Mouse (Mus musculus): Measurements from ENCODE around the gene Snu13.

Snu13 gene

DNA sequence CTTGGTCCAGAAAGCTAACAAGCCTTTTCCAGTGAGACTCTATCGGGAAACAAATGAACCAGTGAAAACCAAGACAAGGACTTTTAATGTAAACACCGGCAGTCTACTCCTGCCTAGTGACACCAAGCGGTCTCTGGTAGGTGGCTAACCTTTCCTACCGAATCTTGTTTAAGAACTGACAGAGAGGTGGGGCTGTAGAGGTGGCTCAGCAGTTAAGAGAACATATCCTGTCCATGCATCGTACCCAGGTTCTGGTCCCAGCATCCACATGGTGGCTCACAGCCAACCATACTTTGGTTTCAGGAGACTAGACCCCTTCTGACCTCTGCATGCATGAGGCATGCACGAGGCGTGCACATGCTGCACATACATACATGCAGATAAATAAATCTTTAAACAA lies 20.1 kb downstream of the Snu13 start:
- no peak for DNase-seq (ENCODE audit: low read depth, low spot score)

DNA sequence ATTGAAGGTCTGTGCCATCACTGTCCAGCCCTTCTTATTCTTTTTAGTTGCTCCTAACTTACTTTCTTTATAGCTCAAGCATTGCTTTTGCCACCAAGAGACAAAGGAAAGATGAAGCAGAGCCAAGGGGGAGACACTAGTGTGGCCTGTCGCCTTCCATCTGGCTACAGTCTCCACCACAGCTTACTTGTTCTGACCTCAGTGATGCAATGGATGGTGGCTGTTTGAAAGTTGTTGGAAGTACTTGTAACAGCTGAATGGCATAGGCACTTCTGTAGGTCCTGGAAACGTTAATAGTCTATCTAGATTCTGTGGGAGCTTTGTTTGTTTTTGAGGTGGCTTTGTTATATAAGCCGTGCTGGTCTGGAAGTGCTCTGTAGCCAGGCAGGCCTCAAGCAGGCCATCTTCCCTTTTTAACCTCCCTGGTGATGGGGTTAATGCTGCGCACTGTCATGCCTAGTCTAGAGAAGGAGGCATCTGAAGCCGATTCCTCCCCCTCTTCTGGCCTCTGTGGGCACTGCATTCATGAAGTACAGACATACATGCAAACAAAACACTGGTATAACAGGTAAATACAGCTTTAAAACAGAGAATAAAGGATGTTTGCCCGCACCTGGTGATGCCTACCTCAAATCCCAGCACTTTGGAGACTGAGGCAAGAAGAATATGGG lies 23.3 kb downstream of the Snu13 start:
- DNase-seq (ENCODE audit: low read depth, low spot score): no peak

DNA sequence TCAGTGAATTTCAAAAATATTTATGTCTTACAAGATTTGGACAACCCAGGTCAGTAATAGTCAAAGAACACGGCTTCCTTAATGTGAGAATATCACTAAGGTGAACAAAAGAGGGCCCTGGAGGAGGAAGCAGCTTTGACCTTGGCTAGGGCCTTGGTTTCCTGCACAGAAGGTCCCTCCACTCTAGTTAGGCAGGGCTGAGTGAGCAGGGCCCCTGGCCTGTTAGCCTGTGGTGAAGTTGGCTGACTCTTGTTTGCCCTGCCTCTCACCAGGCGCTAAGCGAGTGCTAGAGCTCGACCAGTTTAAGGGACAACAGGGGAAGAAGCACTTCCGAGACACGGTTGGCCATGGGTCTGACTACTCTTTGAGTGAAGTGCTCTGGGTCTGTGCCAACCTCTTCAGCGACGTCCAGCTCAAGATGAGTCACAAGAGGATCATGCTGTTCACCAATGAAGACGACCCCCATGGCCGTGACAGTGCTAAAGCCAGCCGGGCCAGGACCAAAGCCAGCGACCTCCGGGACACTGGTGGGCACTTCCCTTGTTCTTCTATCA lies 24.8 kb downstream of the Snu13 start:
- DNase-seq (ENCODE audit: low read depth, low spot score): no peak

DNA sequence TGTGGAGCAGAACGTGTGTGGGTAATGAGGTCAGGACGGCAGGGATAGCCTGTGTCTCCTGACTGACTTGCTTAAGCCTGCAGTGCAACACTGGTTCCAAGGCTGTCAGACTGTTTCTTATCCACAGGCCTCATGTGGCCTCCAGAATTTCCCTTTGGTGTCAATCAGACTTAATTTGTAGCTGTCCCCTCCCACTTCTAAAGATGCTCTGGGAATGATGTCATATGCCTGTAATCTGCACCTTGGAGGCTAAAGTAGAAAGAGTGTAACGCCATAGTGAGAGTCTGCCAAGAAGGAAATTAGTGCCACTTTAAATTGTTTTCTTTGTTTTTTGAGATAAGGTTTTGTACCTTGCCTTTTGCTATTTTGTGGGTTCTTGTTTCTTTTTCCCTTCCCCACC lies 28.1 kb downstream of the Snu13 start:
- DNase-seq (ENCODE audit: low read depth, low spot score): no peak

DNA sequence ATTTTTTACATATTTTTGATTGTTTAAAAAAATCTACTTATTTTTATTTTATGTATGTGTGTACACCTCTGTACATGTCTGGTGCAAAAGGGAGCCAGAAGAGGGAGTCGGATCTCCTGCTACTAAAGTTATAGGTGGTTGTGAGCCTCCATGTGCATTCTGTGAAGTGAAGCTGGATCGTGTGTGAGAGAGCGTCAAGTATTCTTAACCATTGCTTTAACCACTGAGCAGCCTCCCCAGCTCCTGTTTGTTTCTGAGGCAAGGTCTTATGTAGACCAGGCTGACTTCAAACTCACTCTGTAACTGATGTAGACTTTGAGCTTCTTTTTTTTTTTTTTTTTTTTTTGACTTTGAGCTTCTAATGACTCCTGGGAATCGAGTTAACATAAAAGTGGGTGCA lies 29.9 kb downstream of the Snu13 start:
- no peak for DNase-seq (ENCODE audit: low read depth, low spot score)

DNA sequence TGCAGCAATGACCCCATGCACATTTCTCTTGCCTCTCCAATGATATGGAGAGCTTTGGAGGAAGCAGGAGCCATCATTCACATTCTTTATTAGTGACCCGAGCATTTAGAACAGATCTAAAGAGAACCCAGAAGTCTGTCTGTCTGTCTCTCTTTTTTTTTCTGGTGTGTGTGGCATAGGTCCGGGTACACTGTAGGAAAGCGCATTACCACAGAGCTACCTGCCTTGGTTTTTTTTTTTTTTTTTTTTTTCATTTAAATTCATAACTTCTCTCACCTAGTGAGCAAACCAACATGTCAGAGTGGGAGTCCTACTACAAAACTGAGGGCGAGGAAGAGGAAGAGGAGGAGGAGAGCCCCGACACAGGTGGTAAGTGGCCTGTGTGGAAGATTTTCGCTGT lies 30.6 kb downstream of the Snu13 start:
- DNase-seq (ENCODE audit: low read depth, low spot score): no peak

DNA sequence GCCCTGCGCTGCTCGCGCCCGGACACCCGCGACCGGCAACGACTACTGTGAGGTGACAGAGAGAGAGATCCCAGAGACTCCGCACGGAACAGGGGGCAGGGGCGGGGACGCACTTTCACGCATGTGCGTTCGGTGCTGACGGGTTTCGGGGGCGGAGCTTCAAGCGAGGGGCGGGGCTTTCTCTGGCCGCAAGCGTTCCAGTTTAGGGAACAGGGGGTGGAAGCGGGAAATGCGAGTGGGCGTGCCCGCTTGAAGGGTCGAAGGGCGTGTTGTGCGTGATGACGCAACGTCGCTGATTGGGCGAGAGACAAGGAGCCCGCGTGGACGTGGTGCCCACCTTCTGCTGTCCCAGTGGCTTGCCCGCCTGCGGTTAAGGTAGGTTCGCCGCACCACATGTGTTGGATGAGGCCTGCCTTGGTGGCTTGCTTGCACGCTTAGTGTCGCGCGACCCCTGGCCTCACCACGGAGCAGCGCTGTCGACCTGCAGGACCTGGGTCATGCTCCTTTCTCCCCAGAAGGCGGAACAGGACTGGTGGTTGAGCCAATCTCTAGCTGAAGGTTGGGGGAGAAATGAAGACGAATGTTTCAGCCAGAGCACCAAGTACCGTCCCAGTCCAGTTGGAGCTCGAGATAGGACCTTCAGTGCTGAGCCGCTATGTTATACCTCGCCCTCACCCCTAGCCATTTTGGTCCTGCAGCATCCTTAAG lies 31.1 kb downstream of the Snu13 start:
- peak; percentile 99 for DNase-seq (ENCODE audit: low read depth, low spot score)

DNA sequence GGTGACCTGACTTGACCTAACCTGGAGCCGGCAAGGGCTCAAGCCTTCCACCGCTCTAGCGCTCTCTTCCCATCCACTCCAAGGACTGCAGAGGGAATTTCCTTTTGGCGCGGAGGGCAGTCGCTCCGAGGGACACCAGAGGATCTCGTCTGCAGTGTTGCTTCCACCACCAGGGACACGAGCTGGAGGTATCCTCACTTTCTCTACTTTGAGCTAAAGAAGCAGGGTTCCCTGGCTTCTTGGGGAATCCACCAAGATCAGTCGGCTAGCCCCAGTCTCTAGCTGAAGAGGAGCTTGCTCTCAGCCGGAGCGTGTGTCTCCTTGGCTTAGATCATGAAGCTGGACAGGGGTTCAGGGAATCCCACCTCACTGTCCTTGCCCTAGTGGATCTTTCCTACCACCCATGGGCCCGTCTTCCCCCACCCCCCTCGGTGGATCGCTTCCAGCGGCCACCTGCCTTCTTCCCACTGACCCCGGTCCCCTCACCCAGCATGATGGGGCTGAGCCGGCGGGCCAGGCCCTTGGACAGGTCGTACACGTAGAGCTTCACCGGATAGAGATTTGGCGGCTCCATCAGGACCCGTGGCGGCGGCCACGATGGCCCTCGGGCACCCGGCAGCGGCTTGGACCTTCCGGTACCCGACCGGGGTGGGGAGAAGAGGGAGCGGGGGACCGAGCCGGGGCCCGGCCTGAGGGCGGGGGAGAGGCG lies 31.9 kb downstream of the Snu13 start:
- DNase-seq (ENCODE audit: low read depth, low spot score): peak; percentile 39

DNA sequence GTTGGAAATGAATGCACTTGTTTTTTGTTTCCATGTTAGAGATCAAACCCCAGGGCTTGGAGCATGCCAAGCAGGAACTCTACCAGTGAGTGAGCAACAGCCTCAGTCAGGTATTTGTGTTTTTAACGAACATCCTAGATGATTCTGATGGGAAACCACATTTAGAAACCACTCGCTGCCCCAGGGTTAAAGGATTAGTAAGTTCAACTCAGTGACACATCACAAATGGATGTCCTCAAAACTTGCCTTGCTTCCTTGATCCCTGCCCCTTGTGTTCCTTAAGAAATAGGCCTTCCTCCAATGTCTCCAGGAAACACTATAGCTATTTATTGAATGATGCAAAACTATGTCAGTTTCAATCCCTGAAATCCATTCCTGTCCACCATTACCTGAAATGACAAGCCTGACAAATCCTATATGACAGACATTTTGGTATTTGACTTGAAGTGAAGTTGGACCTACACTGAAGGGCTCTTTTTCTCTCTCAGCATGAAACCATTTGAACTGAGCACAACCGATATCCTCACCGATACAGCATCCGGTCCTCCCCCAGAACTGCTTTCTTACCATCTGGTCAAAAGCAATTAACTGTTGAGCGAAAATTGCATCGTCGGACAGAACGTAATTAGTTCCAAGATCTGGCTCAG lies 32.5 kb downstream of the Snu13 start:
- no peak for DNase-seq (ENCODE audit: low read depth, low spot score)

DNA sequence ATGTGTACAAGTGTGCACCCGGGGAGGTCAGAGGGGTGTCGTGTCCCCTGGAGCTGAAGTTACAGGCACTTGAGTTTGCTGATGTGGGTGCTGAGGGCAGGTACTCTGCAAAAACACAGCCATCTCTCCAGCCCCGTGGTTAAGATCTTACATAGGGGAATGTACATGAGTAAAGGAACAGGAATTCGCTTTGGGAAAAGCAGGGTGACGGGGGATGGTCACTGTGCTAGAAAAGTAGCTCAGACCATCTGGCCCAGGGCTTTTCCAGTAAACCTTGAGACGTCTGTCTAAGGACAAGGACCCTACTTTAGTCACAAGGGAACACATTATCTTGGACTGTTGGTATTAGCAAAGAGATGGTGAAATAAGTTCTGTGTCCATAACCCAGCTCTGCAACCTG lies 35.5 kb downstream of the Snu13 start:
- no peak for DNase-seq (ENCODE audit: low read depth, low spot score)

DNA sequence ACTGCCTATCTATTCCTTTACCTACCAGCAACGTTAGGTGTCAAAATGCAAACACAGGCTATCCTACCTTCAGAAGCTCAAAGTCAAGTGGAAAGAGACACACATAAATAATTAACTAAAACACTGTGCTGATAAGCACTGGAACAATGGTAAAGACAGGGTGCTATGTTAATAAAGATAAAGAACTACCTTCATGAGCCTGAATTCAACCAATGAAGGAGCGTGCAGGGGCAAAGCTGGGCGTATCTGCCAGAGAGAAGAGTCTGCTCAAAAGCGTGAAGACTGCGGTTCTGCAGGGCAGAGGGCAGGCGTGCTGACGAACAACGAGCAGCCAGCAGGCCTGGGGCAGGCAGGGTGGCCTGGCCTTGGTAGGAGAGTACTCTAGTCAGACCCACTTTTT lies 43.1 kb downstream of the Snu13 start:
- no peak for DNase-seq (ENCODE audit: low read depth, low spot score)

DNA sequence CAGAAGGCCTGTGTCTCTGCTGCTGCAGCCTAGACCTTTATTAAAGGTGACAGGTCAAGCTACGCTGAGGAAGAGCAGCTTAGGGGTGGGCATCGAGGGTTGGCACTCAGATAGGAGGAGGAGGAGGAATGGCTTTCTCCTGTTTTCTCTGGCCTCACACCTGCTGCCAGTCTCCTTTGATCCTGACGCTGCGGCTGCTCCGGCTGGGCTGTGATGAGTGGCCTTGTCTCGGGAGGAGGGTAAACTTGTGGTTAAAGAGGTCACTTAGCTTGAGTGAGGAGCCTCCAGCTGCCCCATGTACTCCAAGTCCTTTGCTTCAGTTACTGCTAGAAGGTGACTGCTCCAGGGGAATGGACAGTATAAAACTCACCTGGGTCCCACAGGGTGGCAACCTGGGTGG lies 53.4 kb downstream of the Snu13 start:
- no peak for DNase-seq (ENCODE audit: low read depth, low spot score)

DNA sequence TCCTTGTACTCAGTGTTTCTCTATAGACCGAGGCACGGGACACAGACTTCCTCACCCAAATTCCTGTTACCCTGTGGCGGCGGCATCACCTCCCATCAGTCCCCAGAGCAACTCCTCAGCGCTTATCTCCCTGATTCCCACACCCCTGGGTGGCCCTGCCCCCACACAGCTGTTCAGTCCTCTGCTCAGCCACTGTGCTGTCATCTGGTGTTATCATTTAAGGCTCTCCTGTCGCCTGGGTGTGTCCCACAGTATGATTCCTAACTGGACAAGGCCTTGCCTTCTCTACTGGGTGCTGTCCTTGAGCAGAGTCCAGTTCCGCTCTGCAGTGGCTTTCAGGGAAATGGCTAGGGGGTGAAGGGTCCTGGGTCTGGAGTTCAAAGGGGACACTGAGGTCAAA lies 56.8 kb downstream of the Snu13 start:
- no peak for DNase-seq (ENCODE audit: low read depth, low spot score)
